Mouse (Mus musculus): Measurements from ENCODE around the gene Krt15.

- TF ChIP-seq POLR2A (IDR thresholded peaks at IDR 0.05; ENCODE audit: low read depth, low read length), result no peak
- no peak for TF ChIP-seq CTCF (IDR thresholded peaks at IDR 0.05; ENCODE audit: extremely low read depth, insufficient read length, insufficient replicate concordance, low read depth, low read length)
Observed at GRCm38 (mm10) chr11:100140966-100141365, 5.2 kb upstream of the Krt15 start.
